Mouse (Mus musculus): ENCODE measurements around the gene Dhps.

DNA sequence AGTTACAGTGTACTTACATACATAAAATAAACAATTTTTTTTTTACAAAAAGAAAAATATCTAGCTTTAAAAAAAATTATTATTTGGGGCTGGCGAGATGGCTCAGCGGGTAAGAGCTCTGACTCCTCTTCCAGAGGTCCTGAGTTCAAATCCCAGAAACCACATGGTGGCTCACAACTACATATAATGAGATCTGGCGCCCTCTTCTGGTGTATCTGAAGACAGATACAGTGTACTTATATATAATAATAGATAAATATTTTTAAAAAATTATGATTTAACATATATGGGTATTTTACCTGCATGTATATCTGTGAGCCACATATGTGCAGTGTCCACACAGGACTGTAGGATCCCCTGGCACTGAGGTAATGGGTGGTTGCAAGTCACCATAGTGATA is 14.7 kb downstream of the Dhps start:
- no peak for TF ChIP-seq CTCF (IDR thresholded peaks at IDR 0.05; ENCODE audit: low read depth, low read length)
- TF ChIP-seq POLR2A (IDR thresholded peaks at IDR 0.05; ENCODE audit: insufficient read depth, low read length): no peak
